Mouse (Mus musculus) thymus, adult 2 months (tissue): ENCODE measurements around the gene Gm11627.
"Not testable (repeated sequence)": the region's sequence is repeated elsewhere in the genome, so short reads cannot be mapped to it uniquely, and the experiment has no call there.

Source experiments
- CTCF ChIP-seq: fragments of 200-500 bp; IDR thresholded peaks from 2 replicates; pipeline ENCODE4 v1.5.1; 2012; ENCODE audit warnings: mild to moderate bottlenecking, control low read depth, low read length, moderate library complexity, borderline replicate concordance; ENCODE audit not compliant: control insufficient read depth, poor library complexity, insufficient read depth; ENCODE audit errors: extremely low read depth
- POLR2A ChIP-seq: fragments of 200-500 bp; IDR thresholded peaks from 2 replicates; pipeline ENCODE4 v1.6.1; 2012; ENCODE audit warnings: mild to moderate bottlenecking, low read length, control low read depth, moderate library complexity; ENCODE audit not compliant: control insufficient read depth, poor library complexity, insufficient read depth; ENCODE audit errors: extremely low read depth

DNA sequence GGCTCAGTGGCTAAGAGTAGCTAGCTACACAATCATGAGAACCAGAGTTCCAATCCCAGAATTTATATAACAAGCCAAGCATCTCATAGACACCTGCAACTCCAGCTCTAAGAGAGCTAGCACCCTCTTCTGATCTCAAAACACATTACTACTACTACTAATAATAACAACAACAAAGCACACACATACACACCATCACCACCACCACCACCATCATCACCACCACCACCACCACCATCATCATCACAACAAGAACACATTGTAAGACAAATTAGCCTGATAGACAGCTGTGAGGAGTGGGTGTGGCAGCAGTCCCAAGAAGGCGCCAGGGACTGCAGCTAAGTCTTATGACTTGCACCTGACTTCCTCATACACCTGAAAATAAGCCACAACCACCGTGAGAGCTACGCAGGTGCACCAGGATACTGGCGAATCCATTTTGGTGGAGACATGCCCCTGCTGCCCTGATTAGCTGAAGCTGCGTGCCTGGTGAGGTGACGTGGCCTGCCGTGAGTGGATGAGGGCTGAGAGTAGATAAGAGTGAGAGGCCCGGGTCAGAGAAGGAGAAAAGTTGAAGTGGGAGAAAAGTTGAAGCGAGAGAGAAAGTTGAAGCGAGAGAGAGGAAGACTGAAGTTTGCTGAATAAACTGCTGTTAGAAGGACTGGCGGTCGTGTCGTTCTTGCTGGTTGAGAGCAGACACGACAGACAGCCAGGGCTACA, 14.1 kb downstream of the Gm11627 start:
- not testable (repeated sequence) for TF ChIP-seq POLR2A, CTCF
